Mouse (Mus musculus) ZHBTc4 (cell line): ENCODE measurements at regions not wholly inside any gene's neighbourhood (a gene's known extent, or its start where the extent isn't known, plus 50 kb on each side); places are given as distances from the start of the nearest gene placed in this dataset.

Experiments used
- DNase-seq: peaks from one replicate; pipeline ENCODE4 v3.0.0-alpha.2; 2011; ENCODE audit warnings: low read depth, low spot score

DNA sequence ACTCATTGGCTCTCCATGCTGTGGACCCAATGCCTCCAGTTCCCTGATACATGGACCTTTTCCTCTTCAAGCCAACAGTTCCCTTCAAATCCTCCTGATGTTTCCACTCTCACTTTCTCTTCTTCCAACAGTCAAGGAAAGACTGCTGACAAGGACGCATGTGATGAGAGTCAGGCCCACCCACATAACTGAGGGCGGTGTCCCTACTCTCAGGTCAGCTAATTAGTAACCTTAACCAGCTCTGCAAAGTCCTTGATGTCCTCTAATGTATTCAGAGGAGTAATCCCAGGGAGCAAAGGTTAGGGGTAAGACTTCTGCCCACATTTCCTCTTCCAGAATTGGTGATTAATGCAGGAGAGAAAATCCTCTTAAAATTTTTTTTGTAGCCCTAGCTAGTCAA is 139.7 kb downstream of the Ackr3 start:
- no peak for DNase-seq

GRCm38 (mm10) chr1:90347032-90347431 is 143.3 kb downstream of the Ackr3 start:
- no peak for DNase-seq

GRCm38 (mm10) chr1:90349611-90350010 is 145.8 kb downstream of the Ackr3 start:
- no peak for DNase-seq

DNA sequence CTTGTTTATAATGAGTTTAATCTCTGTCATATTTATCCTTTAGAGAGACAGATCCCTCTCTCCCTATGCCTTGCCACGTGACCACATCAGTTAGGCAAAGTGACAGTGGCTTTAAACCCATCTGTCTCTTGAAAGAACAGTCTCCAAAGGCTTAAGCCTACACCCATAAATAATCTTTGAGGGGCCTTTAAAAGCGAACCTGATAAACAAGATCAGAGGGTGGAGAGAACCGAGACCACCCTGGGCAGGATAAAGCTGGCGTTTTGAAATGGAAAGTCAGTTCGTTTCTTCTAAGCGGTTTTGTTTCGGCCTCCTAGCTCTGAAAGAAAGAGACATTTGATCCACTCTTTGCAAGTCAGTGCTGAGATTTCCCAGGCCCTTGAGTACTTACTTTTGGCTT is 149.5 kb downstream of the Ackr3 start:
- no peak for DNase-seq

GRCm38 (mm10) chr1:90356567-90356966 is 152.8 kb downstream of the Ackr3 start:
- DNase-seq, result no peak

DNA sequence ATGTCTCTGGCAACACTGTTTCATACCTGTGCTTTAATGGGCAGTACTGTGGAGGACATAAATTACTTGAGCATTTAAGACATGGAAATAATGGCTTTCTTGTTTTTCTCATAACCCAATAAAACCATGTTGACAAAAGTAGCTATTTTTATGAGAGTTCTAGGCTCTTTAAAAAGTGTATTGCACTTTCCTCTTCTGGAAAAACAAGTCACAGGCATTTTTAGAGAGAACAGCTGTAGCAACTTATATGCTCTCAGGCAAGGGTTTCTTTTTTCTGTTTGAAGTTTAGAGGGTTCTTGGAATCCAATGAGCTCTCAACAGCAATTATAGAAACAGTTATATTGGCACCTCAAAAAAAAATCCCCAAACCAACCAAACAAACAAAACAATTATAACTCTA is 153.6 kb downstream of the Ackr3 start:
- DNase-seq, result no peak

- DNase-seq, result no peak
These were observed 155.2 kb downstream of the Ackr3 start for GRCm38 (mm10) chr1:90358971-90359370.

- no peak for DNase-seq
These were observed 156.3 kb downstream of the Ackr3 start for GRCm38 (mm10) chr1:90360065-90360464.

GRCm38 (mm10) chr1:90364444-90364843 is 160.7 kb downstream of the Ackr3 start:
- DNase-seq, result no peak

- no peak for DNase-seq
These were observed 164.8 kb downstream of the Ackr3 start for GRCm38 (mm10) chr1:90368581-90368980.

GRCm38 (mm10) chr1:90369287-90369686 is 165.5 kb downstream of the Ackr3 start:
- peak; percentile 54 for DNase-seq

DNA sequence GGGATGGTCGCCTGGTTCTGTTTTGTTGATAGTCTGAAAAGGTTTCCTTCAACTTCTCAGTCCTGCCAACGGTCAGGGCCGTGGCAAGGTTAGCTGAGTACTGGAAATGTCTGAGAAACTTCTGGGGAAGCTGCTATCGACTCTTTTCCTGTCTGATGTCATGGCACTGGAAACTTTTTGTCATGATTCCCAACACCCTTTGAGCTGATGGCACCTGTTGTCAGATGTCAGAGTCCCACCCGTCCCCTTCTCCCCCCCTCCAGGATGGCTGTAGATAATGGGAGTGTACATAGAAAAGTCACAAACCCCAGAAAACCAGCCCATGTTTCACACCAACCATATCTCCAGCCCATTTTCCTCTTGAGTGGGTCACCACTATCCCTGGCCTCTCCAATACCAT is 167.0 kb downstream of the Ackr3 start:
- no peak for DNase-seq

DNA sequence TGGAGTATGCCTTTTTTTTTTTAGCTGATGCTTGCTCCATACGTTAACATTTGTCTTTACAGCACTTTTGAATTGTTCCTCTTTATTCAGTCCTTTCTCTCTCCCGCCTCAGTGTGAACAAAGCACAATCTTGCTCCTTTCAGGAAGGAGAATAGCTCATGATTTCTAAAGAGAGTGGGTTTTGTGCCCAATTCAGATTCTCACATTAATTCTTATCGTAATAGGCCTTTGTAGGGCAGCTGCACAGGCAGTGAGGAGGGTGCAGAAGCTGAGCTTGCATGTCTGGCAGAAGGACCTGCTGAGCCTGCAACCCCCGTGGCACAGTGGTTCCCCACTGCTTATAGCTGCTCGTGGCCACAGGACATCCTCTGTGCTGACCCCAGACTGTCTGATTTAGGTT is 169.2 kb downstream of the Ackr3 start:
- DNase-seq, result no peak

- no peak for DNase-seq
These were observed 170.7 kb downstream of the Ackr3 start for GRCm38 (mm10) chr1:90374517-90374916.

GRCm38 (mm10) chr1:90380034-90380705 is 176.4 kb downstream of the Ackr3 start:
- DNase-seq, result peak; percentile 15

GRCm38 (mm10) chr1:90382941-90383470 is 179.2 kb downstream of the Ackr3 start:
- no peak for DNase-seq

DNA sequence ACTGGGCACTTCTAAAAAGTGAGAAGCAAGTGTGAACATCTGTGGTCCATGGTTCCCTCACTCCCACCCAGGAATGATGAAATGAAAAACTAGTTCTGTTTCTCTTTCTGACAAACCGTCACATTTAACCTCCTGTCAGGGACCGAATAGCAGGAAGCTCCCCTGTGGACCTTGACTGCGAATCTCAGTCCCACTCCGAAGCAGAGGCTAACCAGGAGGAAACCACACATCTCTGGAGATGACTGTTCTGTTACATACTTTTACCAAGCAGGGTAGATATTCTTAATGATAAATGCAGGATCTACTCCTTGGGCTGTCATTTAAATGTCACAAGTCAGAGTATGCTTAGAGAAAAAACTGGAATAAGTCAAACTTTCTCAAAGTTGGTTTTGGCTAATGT is 181.2 kb downstream of the Ackr3 start:
- DNase-seq, result no peak

GRCm38 (mm10) chr1:90386792-90387191 is 183.0 kb downstream of the Ackr3 start:
- no peak for DNase-seq

- no peak for DNase-seq
These were observed 186.6 kb downstream of the Ackr3 start for GRCm38 (mm10) chr1:90390422-90390821.

- DNase-seq, result no peak
These were observed 190.1 kb downstream of the Ackr3 start for GRCm38 (mm10) chr1:90393861-90394260.

- no peak for DNase-seq
These were observed 191.7 kb downstream of the Ackr3 start for GRCm38 (mm10) chr1:90395331-90396016.

DNA sequence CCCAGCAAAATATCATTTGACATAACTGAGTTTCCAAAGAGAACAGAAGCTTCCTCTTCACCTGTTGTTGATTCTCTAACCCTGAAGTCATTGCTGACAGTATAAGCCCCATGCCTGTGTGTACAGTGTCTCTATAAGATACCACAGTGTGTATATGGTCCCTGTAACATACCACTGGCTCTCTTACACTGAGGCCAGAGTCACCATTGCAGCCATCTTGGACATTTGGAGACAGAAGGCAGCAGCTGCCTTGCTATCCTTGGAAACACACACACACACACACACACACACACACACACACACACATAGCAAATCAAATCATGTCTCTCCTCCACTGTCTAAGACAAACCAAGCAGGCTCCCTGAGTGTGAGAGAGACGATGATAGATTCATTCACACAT is 192.9 kb downstream of the Ackr3 start:
- no peak for DNase-seq

DNA sequence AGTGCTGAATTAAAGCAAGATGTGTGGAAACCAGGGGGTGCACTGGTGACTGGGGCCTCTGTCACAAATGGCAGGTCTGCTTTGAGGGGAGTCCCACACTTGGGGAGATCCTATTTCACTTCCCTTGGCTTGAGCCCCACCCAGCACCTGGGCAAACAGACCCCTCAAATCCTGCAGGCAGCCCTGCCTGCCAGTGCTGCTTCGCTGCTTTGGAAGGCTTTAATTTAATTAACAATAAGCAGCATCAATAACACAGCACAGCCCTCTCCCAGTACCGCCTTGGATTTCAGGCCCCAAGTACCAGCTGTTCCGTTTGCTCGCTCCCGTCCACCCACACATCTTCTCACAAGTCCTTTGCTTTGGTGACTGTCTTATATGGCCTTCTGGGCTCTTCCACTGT is 193.6 kb downstream of the Ackr3 start:
- DNase-seq, result no peak
